Mouse (Mus musculus) hindbrain, embryonic 14.5 days (tissue): ENCODE results near the gene Arhgap31. TPM values are rescaled to one million over a fixed set of nuclear protein-coding genes. Genes with fewer than 3 reads are reported as not detected.

ENCODE experiments used
- ATAC-seq: fragments of 200-750 bp; cut with Nextera tagmentation; 2 replicates; pipeline ENCODE4 v1.8.0; 2017; ENCODE audit warnings: moderate number of reproducible peaks, mild to moderate bottlenecking, moderate TSS enrichment, moderate library complexity; ENCODE audit not compliant: low FRiP score
- DNase-seq: peaks from one replicate; pipeline ENCODE4 v3.0.0-alpha.2; 2015; ENCODE audit warnings: low spot score
- H3K27ac ChIP-seq: fragments of 300-500 bp; sonication (generic); 2 replicates; pipeline ENCODE4 v1.5.1; 2014; ENCODE audit warnings: mild to moderate bottlenecking, moderate library complexity
- H3K27me3 ChIP-seq: fragments of 300-500 bp; sonication (generic); 2 replicates; pipeline ENCODE4 v1.6.1; 2014; ENCODE audit warnings: mild to moderate bottlenecking, low read length, mixed read lengths; ENCODE audit not compliant: control insufficient read depth, insufficient read depth
- H3K36me3 ChIP-seq: fragments of 300-500 bp; sonication (generic); replicated peaks from 2 replicates; pipeline ENCODE4 v1.6.1; 2014; ENCODE audit not compliant: control insufficient read depth, insufficient read depth
- H3K4me1 ChIP-seq: fragments of 300-500 bp; sonication (generic); replicated peaks from 2 replicates; pipeline ENCODE4 v1.6.1; 2014; ENCODE audit warnings: antibody characterized with exemption, low read length, mixed read lengths; ENCODE audit not compliant: control insufficient read depth, insufficient read depth
- H3K4me2 ChIP-seq: fragments of 300-500 bp; sonication (generic); replicated peaks from 2 replicates; pipeline ENCODE4 v1.6.1; 2014; ENCODE audit warnings: mild to moderate bottlenecking, moderate library complexity
- H3K4me3 ChIP-seq: fragments of 300-500 bp; sonication (generic); replicated peaks from 2 replicates; pipeline ENCODE4 v1.5.1; 2014; ENCODE audit warnings: mild to moderate bottlenecking, low read length
- H3K9ac ChIP-seq: fragments of 300-500 bp; sonication (generic); 2 replicates; pipeline ENCODE4 v1.6.1; 2014
- H3K9me3 ChIP-seq: fragments of 300-500 bp; sonication (generic); 2 replicates; pipeline ENCODE4 v1.6.1; 2016; ENCODE audit warnings: low read length; ENCODE audit not compliant: control insufficient read depth
- WGBS: fragments of 180-500 bp; shearing (Covaris S2); extraction: QIAGEN DNeasy Blood & Tissue Kit; methylation state at CpG from one replicate; pipeline ENCODE4 v1.1.7; 2014; 5-methylcytosine and 5-hydroxymethylcytosine counted together
- polyA plus RNA-seq: library from polyadenylated mRNA; unstranded; fragments of >200 nt; fragmentation: Nextera tagmentation; extraction: Ambion mirVana; gene quantifications from 2 replicates; pipeline ENCODE4 v1.2.1, GENCODE M21; 2014

The Arhgap31 gene
- polyA plus RNA-seq, 1 experiment from 2014 or later = 7.8 TPM

DNA sequence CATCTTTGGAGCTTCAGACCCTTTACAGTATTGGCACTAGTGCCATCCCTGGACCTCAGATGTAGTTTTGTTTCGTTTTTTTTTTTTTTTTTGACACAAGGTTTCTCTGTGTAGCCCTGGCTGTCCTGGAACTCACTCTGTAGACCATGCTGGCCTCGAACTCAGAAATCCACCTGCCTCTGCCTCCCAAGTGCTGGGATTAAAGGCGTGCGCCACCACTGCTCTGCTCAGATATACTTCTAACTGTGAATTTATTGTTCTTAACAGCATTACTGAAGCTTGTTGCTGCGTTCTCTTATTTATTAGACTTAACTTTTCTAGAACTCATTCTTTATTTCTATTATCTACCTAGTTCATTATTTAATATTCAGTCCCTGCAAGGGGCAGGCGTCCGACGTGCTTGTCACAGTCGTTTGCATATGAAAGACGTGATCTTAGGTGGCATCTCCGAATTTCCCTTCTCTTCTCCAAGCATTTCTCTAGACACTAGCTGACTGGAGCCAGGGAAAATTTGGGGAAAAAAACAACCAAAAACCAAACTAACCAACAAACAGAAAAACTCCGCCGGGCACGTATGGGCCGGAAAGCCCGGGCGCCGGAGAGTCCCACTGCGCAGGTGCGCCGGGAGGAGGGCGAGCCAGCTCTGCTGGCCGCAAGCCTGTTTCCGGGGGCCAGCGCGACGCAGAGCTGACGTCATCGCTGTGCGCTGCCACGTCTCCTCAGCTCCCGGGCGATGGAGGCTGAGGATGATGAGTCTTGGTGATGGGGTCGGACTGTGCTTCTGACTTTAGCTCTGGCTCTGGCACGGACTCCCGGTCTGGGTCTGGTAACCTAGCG is 150.7 kb downstream of the Arhgap31 start:
- no peaks in the 10 kb centered on the region for H3K9me3 ChIP-seq
- H3K36me3 ChIP-seq = peaks cover 4% of the 10 kb centered on the region; the same call in 1 of the 2 replicates
- peak overlapping the region; percentile 76 for H3K4me3 ChIP-seq
- DNase-seq = peak; percentile 99
- H3K4me2 ChIP-seq = peak overlapping the region; percentile 58
- WGBS = 7% methylated on average over 37 of the region's 37 CpGs
- H3K9ac ChIP-seq = peak overlapping the region; percentile 84
- peaks cover 10% of the 10 kb centered on the region for H3K4me1 ChIP-seq
- peak overlapping the region; percentile 81 for H3K27ac ChIP-seq
- H3K27me3 ChIP-seq = peaks cover 7% of the 10 kb centered on the region; the same call in 1 of the 2 replicates
- ATAC-seq = peak; percentile 99

DNA sequence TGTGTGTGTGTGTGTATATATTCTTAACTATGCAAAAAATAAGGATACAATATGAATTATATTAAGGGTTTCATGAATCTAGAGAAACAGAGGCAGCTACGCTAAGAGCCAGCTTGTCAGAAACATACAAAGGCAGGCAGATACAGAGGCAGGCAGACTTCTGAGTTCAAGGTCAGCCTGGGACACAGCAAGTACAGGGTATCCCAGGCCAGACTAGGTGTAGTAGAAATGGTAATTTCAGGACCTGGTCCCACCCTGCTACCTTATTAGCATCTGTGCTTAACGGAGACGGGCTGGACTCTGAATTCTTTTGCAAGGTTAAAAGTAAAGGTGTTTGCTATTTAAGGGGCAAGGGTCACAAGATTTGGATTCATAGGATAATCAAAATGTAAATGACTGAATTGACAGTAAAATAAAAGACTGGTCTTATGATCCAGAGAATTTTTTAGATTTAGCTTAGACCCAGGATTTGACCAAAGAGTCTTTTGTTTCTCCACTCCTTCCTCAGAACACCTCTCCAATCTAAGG is 154.8 kb downstream of the Arhgap31 start, which contains the start of gene Tmem39a:
TSS of gene Tmem39a (plus strand) at position 478 of the 528 bp plus-strand sequence.
- DNase-seq = no peak
- no peak within 1 kb of the TSS for H3K27ac ChIP-seq
- H3K4me2 ChIP-seq = no peak within 1 kb of the TSS
- H3K36me3 ChIP-seq = no peaks in the 10 kb centered on the region
- H3K4me3 ChIP-seq = no peak within 1 kb of the TSS
- no peaks in the 10 kb centered on the region for H3K4me1 ChIP-seq
- no peak within 1 kb of the TSS for H3K9ac ChIP-seq
- no peak for ATAC-seq
- H3K27me3 ChIP-seq = peaks cover 23% of the 10 kb centered on the region
- WGBS = 80% methylated on average over 3 of the region's 3 CpGs
- H3K9me3 ChIP-seq = no peaks in the 10 kb centered on the region

DNA sequence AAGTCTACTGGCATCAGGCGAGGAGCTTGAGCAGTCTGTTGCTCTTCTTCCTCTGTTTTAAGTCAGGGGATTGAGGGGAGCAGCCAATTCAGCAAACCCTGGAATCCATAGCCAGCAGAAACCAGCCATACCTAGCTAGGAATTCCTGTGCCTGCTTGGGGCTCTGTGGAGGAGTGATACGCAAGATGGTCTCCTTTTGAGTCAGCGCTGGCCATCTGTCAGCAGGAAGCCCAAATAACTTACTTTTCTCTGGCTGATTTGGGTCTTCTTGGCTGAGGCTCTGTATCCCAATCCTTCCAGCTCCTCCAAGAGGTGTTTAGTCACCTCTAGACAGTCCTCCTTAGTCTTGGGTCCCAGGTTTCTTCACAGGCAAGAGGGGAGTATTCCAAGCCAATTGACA is 157.1 kb downstream of the Arhgap31 start:
- no peak overlapping the region for H3K9ac ChIP-seq
- WGBS = 88% methylated on average over 3 of the region's 3 CpGs
- no peak overlapping the region for H3K27ac ChIP-seq
- DNase-seq = no peak
- H3K4me2 ChIP-seq = no peak overlapping the region
- no peaks in the 10 kb centered on the region for H3K36me3 ChIP-seq
- no peaks in the 10 kb centered on the region for H3K9me3 ChIP-seq
- H3K4me3 ChIP-seq = no peak overlapping the region
- ATAC-seq = no peak
- H3K4me1 ChIP-seq = no peaks in the 10 kb centered on the region
- peaks cover 25% of the 10 kb centered on the region for H3K27me3 ChIP-seq

DNA sequence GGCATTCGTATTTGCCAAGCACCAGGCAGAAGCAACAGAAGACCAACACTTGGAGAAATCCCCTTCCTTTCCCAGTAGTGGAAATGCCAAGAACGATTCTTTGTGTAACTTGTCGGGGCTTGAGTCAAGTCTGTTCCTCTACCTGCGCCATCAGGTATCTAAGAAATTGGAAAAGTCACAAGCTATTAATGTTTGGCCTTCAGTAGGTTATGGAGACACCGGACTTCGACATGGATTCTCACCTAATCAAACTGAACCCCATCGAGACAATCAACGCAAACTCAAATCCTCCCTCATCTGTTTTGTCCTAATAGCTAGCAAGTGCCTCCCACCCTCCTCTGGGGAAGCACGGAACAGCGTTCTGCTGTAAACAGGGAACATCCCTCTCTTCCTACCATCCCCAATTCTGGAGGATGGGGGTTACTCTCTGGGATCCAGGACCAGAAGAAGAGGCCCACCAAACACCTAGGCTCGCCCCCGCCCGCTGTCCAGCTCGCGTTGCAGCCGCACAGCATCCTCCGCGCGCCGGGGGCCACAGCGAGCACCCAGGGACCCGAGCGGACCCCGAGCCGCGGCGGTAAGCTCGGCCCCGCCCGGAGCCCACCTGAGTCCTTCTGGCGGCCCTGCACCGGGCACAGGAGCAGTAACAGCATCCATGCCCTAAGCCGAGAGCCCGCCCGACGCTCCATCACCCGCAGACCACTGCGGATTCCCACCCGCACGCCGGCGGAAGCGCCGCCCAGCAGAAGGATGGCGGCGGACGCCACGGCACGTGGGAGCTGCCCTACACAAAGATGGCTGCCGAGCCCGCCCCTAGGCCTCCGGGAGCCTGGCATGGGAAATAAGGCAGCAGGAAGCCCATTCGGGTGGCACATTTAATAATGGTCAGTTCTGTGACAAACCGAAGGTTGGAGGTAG is 163.3 kb downstream of the Arhgap31 start, which contains the start of gene Poglut1:
TSS of gene Poglut1 (minus strand) at position 780 of the 918 bp plus-strand sequence.
- H3K9ac ChIP-seq = peak within 1 kb of the TSS; percentile 83
- H3K27ac ChIP-seq = peak within 1 kb of the TSS; percentile 66
- H3K4me1 ChIP-seq = peaks cover 14% of the 10 kb centered on the region
- H3K9me3 ChIP-seq = no peaks in the 10 kb centered on the region
- H3K4me3 ChIP-seq = peak within 1 kb of the TSS; percentile 64
- H3K27me3 ChIP-seq = peaks cover 8% of the 10 kb centered on the region; the same call in 1 of the 2 replicates
- DNase-seq (peak; percentile 81), ATAC-seq (peak; percentile 95)
- H3K4me2 ChIP-seq = peak within 1 kb of the TSS; percentile 61
- peaks cover 16% of the 10 kb centered on the region for H3K36me3 ChIP-seq
- WGBS = 3% methylated on average over 50 of the region's 54 CpGs

Other genes with a start within 250 kb of the Arhgap31 start
- 25.0 and 29.8 TPM in 2 replicates for gene Timmdc1, start 190.6 kb downstream of the Arhgap31 start, polyA plus RNA-seq
- gene Poglut1, start 163.0 kb downstream of the Arhgap31 start, polyA plus RNA-seq = 53.6 and 54.1 TPM in 2 replicates
- gene Tmem39a, start 154.6 kb downstream of the Arhgap31 start, polyA plus RNA-seq = 33.2 and 45.9 TPM in 2 replicates
- 40.0 and 41.7 TPM in 2 replicates for gene B4galt4, start 29.0 kb upstream of the Arhgap31 start, polyA plus RNA-seq
- gene Upk1b, start 87.1 kb upstream of the Arhgap31 start, polyA plus RNA-seq = 0.16 and 0.18 TPM in 2 replicates
- not detected in 2 replicates for gene 4930435E12Rik, start 115.5 kb upstream of the Arhgap31 start, polyA plus RNA-seq
- 3.5 and 4.5 TPM in 2 replicates for gene Igsf11, start 179.4 kb upstream of the Arhgap31 start, polyA plus RNA-seq